Mouse (Mus musculus) stomach, embryonic 15.5 days (tissue): Measurements from ENCODE around the gene Prrc2c. TPM values are rescaled to one million over a fixed set of nuclear protein-coding genes. Genes with fewer than 3 reads are reported as not detected.

Source experiments
- ATAC-seq: fragments of 200-750 bp; cut with Nextera tagmentation; 2 replicates; pipeline ENCODE4 v1.8.0; 2017; ENCODE audit warnings: low read depth, moderate number of reproducible peaks, moderate TSS enrichment; ENCODE audit not compliant: insufficient read depth, low FRiP score
- H3K27ac ChIP-seq: fragments of 300-500 bp; sonication (generic); 2 replicates; pipeline ENCODE4 v1.5.1; 2015; ENCODE audit warnings: mild to moderate bottlenecking, inconsistent platforms
- H3K27me3 ChIP-seq: fragments of 300-500 bp; sonication (generic); replicated peaks from 2 replicates; pipeline ENCODE4 v1.6.1; 2015; ENCODE audit warnings: inconsistent platforms
- H3K36me3 ChIP-seq: fragments of 300-500 bp; sonication (generic); 2 replicates; pipeline ENCODE4 v1.6.1; 2015; ENCODE audit warnings: inconsistent platforms
- H3K4me1 ChIP-seq: fragments of 300-500 bp; sonication (generic); 2 replicates; pipeline ENCODE4 v1.6.1; 2015; ENCODE audit warnings: inconsistent platforms
- H3K4me2 ChIP-seq: fragments of 300-500 bp; sonication (generic); 2 replicates; pipeline ENCODE4 v1.6.1; 2015; ENCODE audit warnings: mild to moderate bottlenecking, inconsistent platforms
- H3K4me3 ChIP-seq: fragments of 300-500 bp; sonication (generic); replicated peaks from 2 replicates; pipeline ENCODE4 v1.5.1; 2015; ENCODE audit warnings: inconsistent platforms
- H3K9ac ChIP-seq: fragments of 300-500 bp; sonication (generic); 2 replicates; pipeline ENCODE4 v1.6.1; 2015; ENCODE audit warnings: inconsistent platforms
- H3K9me3 ChIP-seq: fragments of 300-500 bp; sonication (generic); 2 replicates; pipeline ENCODE4 v1.6.1; 2016; ENCODE audit warnings: inconsistent platforms
- WGBS: fragments of 180-500 bp; shearing (Covaris S2); methylation state at CpG from one replicate; pipeline ENCODE4 v1.1.7; 2015; 5-methylcytosine and 5-hydroxymethylcytosine counted together
- polyA plus RNA-seq: library from polyadenylated mRNA; unstranded; fragments of >200 nt; fragmentation: Nextera tagmentation; extraction: Ambion mirVana; gene quantifications from 2 replicates; pipeline ENCODE4 v1.2.1, GENCODE M21; 2015

Gene Prrc2c
- polyA plus RNA-seq, 1 experiment from 2014 or later, result 144 TPM

DNA sequence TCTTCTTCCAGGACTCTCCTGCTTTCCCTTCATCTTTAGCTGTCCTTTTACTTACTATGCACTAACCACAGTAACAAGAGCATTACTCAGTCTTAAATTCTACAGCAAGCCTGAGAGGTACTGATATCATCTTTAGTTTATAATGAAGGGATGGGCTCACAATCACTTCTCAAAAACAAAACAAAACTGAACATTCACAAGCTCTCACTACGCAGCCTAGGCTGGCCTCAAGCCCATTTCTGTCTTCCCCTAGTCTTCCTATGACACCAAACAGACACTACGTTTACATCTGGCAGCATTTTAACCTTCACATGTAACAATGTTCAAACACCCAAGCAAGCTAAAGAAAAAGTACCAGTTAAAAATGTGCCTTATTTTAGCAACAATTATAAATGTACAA lies 1.9 kb downstream of the Prrc2c start:
- WGBS, result 16% methylated on average over 2 of the region's 2 CpGs
- H3K4me1 ChIP-seq, result no peaks in the 10 kb centered on the region
- peak overlapping the region; percentile 63 for H3K4me2 ChIP-seq
- no peaks in the 10 kb centered on the region for H3K27me3 ChIP-seq
- ATAC-seq, result no peak
- H3K27ac ChIP-seq, result no peak overlapping the region
- H3K4me3 ChIP-seq, result peak overlapping the region; percentile 99
- no peaks in the 10 kb centered on the region for H3K36me3 ChIP-seq
- H3K9ac ChIP-seq, result no peak overlapping the region
- no peaks in the 10 kb centered on the region for H3K9me3 ChIP-seq

GRCm38 (mm10) chr1:162735084-162735483 lies 5.3 kb downstream of the Prrc2c start:
- Histone ChIP-seq H3K36me3 (no peaks in the 10 kb centered on the region), H3K4me2 (no peak overlapping the region), H3K9ac (no peak overlapping the region), H3K9me3 (no peaks in the 10 kb centered on the region), H3K27ac (no peak overlapping the region), H3K4me3 (no peak overlapping the region), H3K4me1 (no peaks in the 10 kb centered on the region), H3K27me3 (no peaks in the 10 kb centered on the region)
- no peak for ATAC-seq
- 79% methylated on average over 4 of the region's 4 CpGs for WGBS

DNA sequence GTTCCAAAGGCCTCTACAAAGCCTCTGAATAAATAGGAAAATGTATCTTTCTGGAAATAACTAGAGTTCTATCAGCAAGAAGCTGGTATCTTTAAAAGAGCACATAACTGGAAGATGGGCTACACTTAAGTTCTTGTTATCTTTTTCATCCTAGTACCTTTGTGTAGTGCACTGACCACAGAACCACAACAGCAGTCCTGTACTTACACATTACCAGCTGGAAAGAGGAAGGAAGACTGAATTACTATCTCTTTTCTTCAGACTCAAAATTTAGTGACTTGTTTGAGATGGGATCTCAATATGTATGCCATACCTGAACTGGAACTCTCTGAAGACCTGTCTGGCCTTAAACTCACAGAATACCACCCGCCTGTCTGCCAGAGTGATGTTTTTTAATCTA lies 6.1 kb downstream of the Prrc2c start:
- ATAC-seq, result no peak
- Histone ChIP-seq H3K27me3 (no peaks in the 10 kb centered on the region), H3K9me3 (no peaks in the 10 kb centered on the region), H3K36me3 (no peaks in the 10 kb centered on the region), H3K4me2 (no peak overlapping the region), H3K27ac (no peak overlapping the region), H3K9ac (no peak overlapping the region), H3K4me1 (no peaks in the 10 kb centered on the region), H3K4me3 (no peak overlapping the region)
- WGBS, result 74% methylated on average over 1 of the region's 1 CpGs

GRCm38 (mm10) chr1:162732041-162732440 lies 8.3 kb downstream of the Prrc2c start:
- WGBS, result 87% methylated on average over 4 of the region's 4 CpGs
- H3K9ac ChIP-seq, result no peak overlapping the region
- H3K27me3 ChIP-seq, result no peaks in the 10 kb centered on the region
- ATAC-seq, result no peak
- H3K27ac ChIP-seq, result no peak overlapping the region
- H3K4me3 ChIP-seq, result no peak overlapping the region
- H3K4me2 ChIP-seq, result no peak overlapping the region
- H3K4me1 ChIP-seq, result no peaks in the 10 kb centered on the region
- no peaks in the 10 kb centered on the region for H3K36me3 ChIP-seq
- H3K9me3 ChIP-seq, result no peaks in the 10 kb centered on the region

GRCm38 (mm10) chr1:162729436-162729835 lies 10.9 kb downstream of the Prrc2c start:
- no peaks in the 10 kb centered on the region for H3K27me3 ChIP-seq
- H3K9me3 ChIP-seq, result no peaks in the 10 kb centered on the region
- H3K4me2 ChIP-seq, result no peak overlapping the region
- ATAC-seq, result no peak
- H3K4me1 ChIP-seq, result no peaks in the 10 kb centered on the region
- 83% methylated on average over 2 of the region's 2 CpGs for WGBS
- H3K4me3 ChIP-seq, result no peak overlapping the region
- no peak overlapping the region for H3K27ac ChIP-seq
- no peak overlapping the region for H3K9ac ChIP-seq
- no peaks in the 10 kb centered on the region for H3K36me3 ChIP-seq

DNA sequence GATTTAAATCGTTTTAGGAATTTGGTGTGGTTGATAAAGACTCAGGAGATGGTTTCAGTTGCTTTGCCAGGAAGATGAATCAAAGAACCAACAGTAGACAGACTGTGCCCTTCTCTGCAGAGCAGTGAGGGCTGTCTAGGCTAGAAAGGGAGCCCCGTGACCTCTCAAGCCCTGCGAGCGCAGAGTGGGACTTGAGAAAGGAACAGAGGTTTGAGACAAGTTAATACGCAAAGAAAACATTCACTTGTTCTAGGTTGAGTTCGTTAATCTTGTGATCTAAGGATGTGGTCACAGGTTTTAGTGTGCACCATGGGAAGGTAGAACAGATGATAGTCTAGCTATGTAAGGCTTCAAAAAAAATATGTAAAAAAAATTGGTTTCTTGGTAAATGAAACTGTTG lies 12.4 kb downstream of the Prrc2c start:
- no peak overlapping the region for H3K4me2 ChIP-seq
- no peak overlapping the region for H3K9ac ChIP-seq
- ATAC-seq, result no peak
- 89% methylated on average over 6 of the region's 6 CpGs for WGBS
- H3K4me1 ChIP-seq, result no peaks in the 10 kb centered on the region
- H3K36me3 ChIP-seq, result 0 out of 2 replicates have a peak, but pooled peaks cover 3% of the 10 kb centered on the region
- no peak overlapping the region for H3K4me3 ChIP-seq
- H3K9me3 ChIP-seq, result no peaks in the 10 kb centered on the region
- H3K27me3 ChIP-seq, result no peaks in the 10 kb centered on the region
- H3K27ac ChIP-seq, result no peak overlapping the region

GRCm38 (mm10) chr1:162723610-162724009 lies 16.7 kb downstream of the Prrc2c start:
- Histone ChIP-seq H3K9me3 (no peaks in the 10 kb centered on the region), H3K4me1 (no peaks in the 10 kb centered on the region), H3K27ac (no peak overlapping the region), H3K9ac (no peak overlapping the region), H3K4me3 (no peak overlapping the region), H3K4me2 (no peak overlapping the region), H3K36me3 (peaks cover 10% of the 10 kb centered on the region; the same call in 1 of the 2 replicates), H3K27me3 (no peaks in the 10 kb centered on the region)
- peak; percentile 63; the same call in 1 of the 2 replicates for ATAC-seq

DNA sequence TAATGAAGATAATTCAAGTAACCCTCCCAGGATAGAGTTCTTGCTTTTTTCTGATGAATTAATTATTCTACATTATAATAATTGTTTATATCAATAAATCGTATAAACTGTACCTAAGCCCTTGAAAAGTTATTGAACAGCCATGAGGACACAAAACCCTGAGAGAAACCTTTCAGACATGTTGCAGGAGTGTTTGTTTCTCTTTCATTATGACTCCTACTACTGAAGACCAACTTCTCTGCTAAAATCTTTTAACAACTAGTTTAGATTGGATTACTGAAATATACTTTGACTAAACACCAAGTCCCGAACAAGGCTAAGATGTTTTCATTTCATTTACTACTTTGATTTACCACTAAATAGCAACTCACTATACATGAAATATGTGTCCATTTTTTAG lies 19.7 kb downstream of the Prrc2c start:
- Histone ChIP-seq H3K4me3 (no peak overlapping the region), H3K4me2 (no peak overlapping the region), H3K9ac (no peak overlapping the region), H3K4me1 (no peaks in the 10 kb centered on the region), H3K27me3 (no peaks in the 10 kb centered on the region), H3K9me3 (no peaks in the 10 kb centered on the region), H3K36me3 (peaks cover 24% of the 10 kb centered on the region), H3K27ac (no peak overlapping the region)
- WGBS, result 88% methylated on average over 2 of the region's 2 CpGs
- no peak for ATAC-seq

GRCm38 (mm10) chr1:162700389-162701066 lies 39.8 kb downstream of the Prrc2c start:
- H3K27ac ChIP-seq, result no peak overlapping the region
- peaks cover 55% of the 10 kb centered on the region for H3K36me3 ChIP-seq
- no peak for ATAC-seq
- no peak overlapping the region for H3K9ac ChIP-seq
- H3K27me3 ChIP-seq, result no peaks in the 10 kb centered on the region
- 59% methylated on average over 8 of the region's 8 CpGs for WGBS
- H3K9me3 ChIP-seq, result no peaks in the 10 kb centered on the region
- no peaks in the 10 kb centered on the region for H3K4me1 ChIP-seq
- H3K4me3 ChIP-seq, result no peak overlapping the region
- no peak overlapping the region for H3K4me2 ChIP-seq

DNA sequence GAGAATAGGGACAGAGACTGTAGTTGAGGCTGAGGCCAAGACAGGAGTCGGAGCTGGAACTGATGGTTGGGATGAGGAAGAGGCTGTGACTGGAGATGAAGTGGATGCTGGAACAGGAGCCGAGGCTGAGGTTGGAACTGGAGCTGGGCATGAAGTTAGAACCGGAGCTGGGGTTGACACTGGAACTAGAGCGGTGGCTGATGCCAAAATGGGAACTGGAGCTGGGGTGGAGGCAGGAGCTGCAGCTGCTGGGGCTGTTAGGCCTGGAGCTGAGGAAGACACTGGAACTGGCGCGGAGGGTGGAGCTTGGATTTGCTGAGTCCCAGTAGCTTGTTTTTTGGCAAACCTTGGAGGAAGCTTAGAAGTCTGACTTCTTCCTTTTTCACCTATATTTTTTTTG lies 42.5 kb downstream of the Prrc2c start:
- no peak overlapping the region for H3K4me2 ChIP-seq
- H3K27me3 ChIP-seq, result no peaks in the 10 kb centered on the region
- H3K4me1 ChIP-seq, result no peaks in the 10 kb centered on the region
- no peaks in the 10 kb centered on the region for H3K9me3 ChIP-seq
- no peak overlapping the region for H3K4me3 ChIP-seq
- no peak for ATAC-seq
- WGBS, result 94% methylated on average over 6 of the region's 6 CpGs
- H3K36me3 ChIP-seq, result peaks cover 36% of the 10 kb centered on the region
- H3K9ac ChIP-seq, result no peak overlapping the region
- H3K27ac ChIP-seq, result no peak overlapping the region

DNA sequence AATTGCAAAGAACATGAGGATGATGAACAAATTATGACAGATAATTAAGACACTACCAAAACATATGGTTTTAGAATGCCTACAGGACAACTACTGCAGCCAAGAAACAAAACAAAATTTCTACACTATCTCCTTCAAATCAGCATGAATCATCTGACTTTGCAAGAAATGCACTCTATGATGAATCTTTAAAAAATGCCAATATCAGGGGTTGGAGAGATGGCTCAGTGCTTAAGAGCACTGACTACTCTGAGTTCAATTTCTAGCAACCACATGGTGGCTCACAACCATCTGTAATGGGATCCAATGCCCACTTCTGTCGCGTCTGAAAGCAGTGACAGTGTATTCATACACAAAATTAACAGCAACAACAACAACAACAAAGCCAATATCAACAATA lies 46.6 kb downstream of the Prrc2c start:
- Histone ChIP-seq H3K4me2 (no peak overlapping the region), H3K27me3 (no peaks in the 10 kb centered on the region), H3K4me3 (no peak overlapping the region), H3K36me3 (peaks cover 42% of the 10 kb centered on the region), H3K9ac (no peak overlapping the region), H3K27ac (no peak overlapping the region), H3K9me3 (no peaks in the 10 kb centered on the region), H3K4me1 (no peaks in the 10 kb centered on the region)
- ATAC-seq, result no peak
- 90% methylated on average over 2 of the region's 2 CpGs for WGBS

DNA sequence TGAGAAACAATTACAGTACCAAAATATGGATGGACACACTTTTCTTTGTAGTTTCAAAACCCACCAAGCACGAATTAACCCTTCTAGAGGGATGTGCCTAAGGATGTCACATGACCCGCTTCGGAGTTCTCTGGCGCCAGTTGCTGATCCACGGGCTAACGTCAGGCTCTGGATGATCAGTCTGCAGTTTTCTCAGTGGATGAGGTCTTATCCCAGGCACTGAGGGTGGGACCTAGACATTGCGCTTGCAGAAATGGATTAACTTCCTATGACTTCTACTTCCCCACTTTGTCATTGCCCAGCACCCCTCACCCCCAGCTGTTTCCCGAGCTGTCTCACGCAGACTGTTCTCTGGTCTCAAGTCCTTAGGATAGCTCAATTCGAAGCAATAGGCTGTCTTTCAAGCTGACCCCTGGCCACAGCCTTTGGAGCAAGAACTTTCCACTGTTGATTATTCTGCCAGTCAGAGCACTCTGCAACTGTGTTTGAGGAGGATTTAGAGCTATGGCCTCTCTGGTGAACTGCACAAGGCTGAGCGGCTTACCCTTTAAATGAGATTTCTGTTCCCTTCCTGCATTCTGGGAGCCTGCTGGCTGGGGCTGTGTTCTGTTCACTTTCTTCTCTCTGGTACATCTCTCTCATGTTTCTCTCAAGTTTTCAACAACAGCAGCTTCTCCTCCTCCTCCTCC lies 74.7 kb downstream of the Prrc2c start:
- peak overlapping the region; percentile 63 for H3K4me2 ChIP-seq
- ATAC-seq, result peak; percentile 78
- no peak overlapping the region for H3K9ac ChIP-seq
- H3K27me3 ChIP-seq, result no peaks in the 10 kb centered on the region
- no peaks in the 10 kb centered on the region for H3K9me3 ChIP-seq
- 3% methylated on average over 11 of the region's 11 CpGs for WGBS
- peak overlapping the region; percentile 35 for H3K4me3 ChIP-seq
- H3K36me3 ChIP-seq, result no peaks in the 10 kb centered on the region
- H3K27ac ChIP-seq, result 0 out of 2 replicates have a peak overlapping the region, but pooled peaks have one; percentile 9
- H3K4me1 ChIP-seq, result no peaks in the 10 kb centered on the region
